Mouse (Mus musculus) embryonic facial prominence, embryonic 13.5 days (tissue): Measurements from ENCODE around the gene Tmem222. TPM values are rescaled to one million over a fixed set of nuclear protein-coding genes. Genes with fewer than 3 reads are reported as not detected.
A peak's percentile ranks its signal among the peaks of the same experiment; 100 is the strongest.

Experiments used
- ATAC-seq: fragments of 200-750 bp; cut with Nextera tagmentation; 2 replicates; pipeline ENCODE4 v1.8.0; 2017; ENCODE audit warnings: low read depth; ENCODE audit not compliant: insufficient number of reproducible peaks, insufficient read depth, low FRiP score, low TSS enrichment
- H3K27ac ChIP-seq: fragments of 300-500 bp; sonication (generic); 2 replicates; pipeline ENCODE4 v1.5.1; 2015; ENCODE audit warnings: moderate library complexity, mild to moderate bottlenecking, inconsistent platforms
- H3K27me3 ChIP-seq: fragments of 300-500 bp; sonication (generic); 2 replicates; pipeline ENCODE4 v1.6.1; 2015; ENCODE audit warnings: mild to moderate bottlenecking, inconsistent platforms
- H3K36me3 ChIP-seq: fragments of 300-500 bp; sonication (generic); 2 replicates; pipeline ENCODE4 v1.6.1; 2015; ENCODE audit warnings: mild to moderate bottlenecking, inconsistent platforms
- H3K4me1 ChIP-seq: fragments of 300-500 bp; sonication (generic); 2 replicates; pipeline ENCODE4 v1.6.1; 2015; ENCODE audit warnings: inconsistent platforms
- H3K4me2 ChIP-seq: fragments of 300-500 bp; sonication (generic); 2 replicates; pipeline ENCODE4 v1.6.1; 2015; ENCODE audit warnings: moderate library complexity, mild to moderate bottlenecking, inconsistent platforms
- H3K4me3 ChIP-seq: fragments of 300-500 bp; sonication (generic); 2 replicates; pipeline ENCODE4 v1.5.1; 2015; ENCODE audit warnings: mild to moderate bottlenecking, inconsistent platforms
- H3K9ac ChIP-seq: fragments of 300-500 bp; sonication (generic); 2 replicates; pipeline ENCODE4 v1.6.1; 2015; ENCODE audit warnings: mild to moderate bottlenecking, inconsistent platforms
- H3K9me3 ChIP-seq: fragments of 300-500 bp; sonication (generic); 2 replicates; pipeline ENCODE4 v1.6.1; 2016; ENCODE audit warnings: inconsistent platforms
- WGBS: fragments of 180-500 bp; shearing (Covaris S2); methylation state at CpG from one replicate; pipeline ENCODE4 v1.1.7; 2015; ENCODE audit warnings: mixed read lengths; 5-methylcytosine and 5-hydroxymethylcytosine counted together
- polyA plus RNA-seq: library from polyadenylated mRNA; unstranded; fragments of >200 nt; fragmentation: Nextera tagmentation; extraction: Ambion mirVana; gene quantifications from 2 replicates; pipeline ENCODE4 v1.2.1, GENCODE M21; 2015

Gene Tmem222
- polyA plus RNA-seq, 1 experiment from 2014 or later = 89.9 TPM

- H3K4me2 ChIP-seq = no peak overlapping the region
- peaks cover 14% of the 10 kb centered on the region for H3K4me1 ChIP-seq
- ATAC-seq = no peak
- H3K27me3 ChIP-seq = peaks cover 94% of the 10 kb centered on the region
- H3K9me3 ChIP-seq = no peaks in the 10 kb centered on the region
- no peak overlapping the region for H3K4me3 ChIP-seq
- H3K9ac ChIP-seq = no peak overlapping the region
- WGBS = 72% methylated on average over 13 of the region's 13 CpGs
- H3K36me3 ChIP-seq = no peaks in the 10 kb centered on the region
- H3K27ac ChIP-seq = no peak overlapping the region
Observed at GRCm38 (mm10) chr4:133247806-133248449, 29.7 kb downstream of the Tmem222 start.

DNA sequence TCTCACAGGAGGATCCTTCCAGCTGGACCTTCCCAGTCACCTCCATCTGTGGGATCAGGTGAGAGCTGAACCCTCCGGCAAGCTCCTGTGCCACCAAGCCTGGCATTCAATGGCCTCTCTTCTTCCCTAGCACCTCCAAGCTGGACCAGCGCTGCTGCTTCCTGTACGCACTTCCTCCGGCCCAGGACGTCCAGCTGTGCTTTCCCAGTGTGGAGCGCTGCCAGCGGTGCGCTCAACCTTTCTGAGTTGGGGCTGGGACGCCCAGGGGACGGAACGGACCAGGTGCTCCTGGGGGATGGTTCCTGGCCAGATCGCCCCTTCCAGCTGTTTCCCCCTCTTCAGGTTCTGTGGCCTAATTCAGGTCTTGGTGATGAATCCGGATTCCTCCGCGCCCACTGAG lies 30.5 kb downstream of the Tmem222 start:
- H3K4me2 ChIP-seq = no peak overlapping the region
- no peaks in the 10 kb centered on the region for H3K36me3 ChIP-seq
- H3K27me3 ChIP-seq = peaks cover 94% of the 10 kb centered on the region
- peaks cover 14% of the 10 kb centered on the region for H3K4me1 ChIP-seq
- no peak overlapping the region for H3K27ac ChIP-seq
- no peak overlapping the region for H3K4me3 ChIP-seq
- 30% methylated on average over 15 of the region's 15 CpGs for WGBS
- 0 out of 2 replicates have a peak overlapping the region, but pooled peaks have one; percentile 12 for H3K9ac ChIP-seq
- no peaks in the 10 kb centered on the region for H3K9me3 ChIP-seq
- ATAC-seq = no peak

DNA sequence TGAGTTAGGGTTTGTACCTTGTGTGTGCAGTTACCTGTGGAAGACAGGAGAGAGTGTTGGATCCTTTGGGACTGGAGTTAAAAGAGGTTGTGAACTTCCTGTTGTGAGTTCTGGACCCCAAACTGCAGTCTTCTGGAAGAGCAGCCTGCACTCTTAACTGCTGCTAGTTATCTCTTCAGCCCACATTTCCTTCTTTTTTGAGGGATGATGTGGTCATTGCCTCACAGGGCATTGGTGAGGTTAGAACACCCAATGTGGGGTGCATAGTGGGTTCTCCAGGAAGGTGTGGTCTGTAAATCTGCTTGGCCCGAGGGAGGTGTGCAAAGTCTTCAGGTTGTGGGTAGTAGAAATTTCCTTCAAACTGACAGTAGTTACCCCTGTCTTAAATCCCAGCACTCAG lies 33.3 kb downstream of the Tmem222 start:
- WGBS = 80% methylated on average over 1 of the region's 1 CpGs
- Histone ChIP-seq H3K9me3 (no peaks in the 10 kb centered on the region), H3K27me3 (peaks cover 84% of the 10 kb centered on the region), H3K9ac (no peak overlapping the region), H3K36me3 (no peaks in the 10 kb centered on the region), H3K4me2 (no peak overlapping the region), H3K4me1 (peaks cover 10% of the 10 kb centered on the region), H3K27ac (no peak overlapping the region), H3K4me3 (no peak overlapping the region)
- ATAC-seq = no peak

- H3K27me3 ChIP-seq = peaks cover 85% of the 10 kb centered on the region
- no peak overlapping the region for H3K9ac ChIP-seq
- H3K4me3 ChIP-seq = no peak overlapping the region
- peaks cover 10% of the 10 kb centered on the region for H3K4me1 ChIP-seq
- H3K27ac ChIP-seq = no peak overlapping the region
- ATAC-seq = no peak
- H3K4me2 ChIP-seq = no peak overlapping the region
- 38% methylated on average over 13 of the region's 13 CpGs for WGBS
- no peaks in the 10 kb centered on the region for H3K9me3 ChIP-seq
- no peaks in the 10 kb centered on the region for H3K36me3 ChIP-seq
Observed at GRCm38 (mm10) chr4:133243538-133243937, 34.1 kb downstream of the Tmem222 start.

DNA sequence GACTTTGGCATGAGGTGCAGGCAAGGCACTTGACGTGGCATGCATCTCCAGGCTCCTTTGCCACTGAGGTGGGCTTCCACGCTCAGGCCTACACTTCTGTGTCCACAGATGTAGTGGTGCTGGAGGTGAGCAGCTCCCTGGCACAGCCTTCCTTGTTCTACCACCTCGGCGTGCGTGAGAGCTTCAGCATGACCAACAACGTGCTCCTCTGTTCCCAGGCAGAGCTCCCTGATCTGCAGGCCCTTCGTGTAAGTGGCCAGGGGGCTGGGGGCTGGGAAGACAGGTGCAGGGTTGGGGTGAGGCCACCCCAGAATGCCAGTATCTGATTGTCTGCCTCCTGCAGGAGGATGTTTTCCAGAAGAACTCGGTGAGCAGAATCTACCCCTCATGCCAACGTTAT lies 34.9 kb downstream of the Tmem222 start:
- no peak overlapping the region for H3K4me2 ChIP-seq
- peaks cover 10% of the 10 kb centered on the region for H3K4me1 ChIP-seq
- H3K9ac ChIP-seq = no peak overlapping the region
- no peak for ATAC-seq
- no peaks in the 10 kb centered on the region for H3K9me3 ChIP-seq
- no peak overlapping the region for H3K27ac ChIP-seq
- H3K36me3 ChIP-seq = no peaks in the 10 kb centered on the region
- WGBS = 56% methylated on average over 9 of the region's 9 CpGs
- peaks cover 77% of the 10 kb centered on the region for H3K27me3 ChIP-seq
- no peak overlapping the region for H3K4me3 ChIP-seq

DNA sequence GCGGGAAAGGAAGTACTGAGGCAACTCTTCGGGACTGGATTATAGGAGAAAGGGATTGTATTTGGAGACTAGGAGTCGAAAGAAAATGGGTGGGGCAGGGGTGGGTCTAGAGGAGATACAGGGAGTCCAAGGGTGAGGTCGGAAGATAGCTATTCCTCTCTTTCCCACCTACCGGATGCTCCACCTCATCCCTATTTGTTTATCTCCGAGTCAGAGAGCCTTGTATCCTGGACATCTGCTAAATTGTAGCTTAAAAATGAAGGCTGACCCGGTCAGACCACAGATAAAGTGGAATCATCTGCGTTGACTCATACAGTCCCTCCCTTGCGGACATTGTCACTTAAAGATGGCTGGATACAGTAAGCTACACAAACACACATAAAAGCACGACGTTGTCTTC lies 35.7 kb downstream of the Tmem222 start:
- H3K27ac ChIP-seq = no peak overlapping the region
- H3K9ac ChIP-seq = 0 out of 2 replicates have a peak overlapping the region, but pooled peaks have one; percentile 16
- ATAC-seq = no peak
- H3K4me3 ChIP-seq = peak overlapping the region; percentile 67
- H3K4me1 ChIP-seq = peaks cover 10% of the 10 kb centered on the region
- peak overlapping the region; percentile 95 for H3K4me2 ChIP-seq
- H3K27me3 ChIP-seq = peaks cover 69% of the 10 kb centered on the region
- 32% methylated on average over 11 of the region's 11 CpGs for WGBS
- H3K36me3 ChIP-seq = no peaks in the 10 kb centered on the region
- H3K9me3 ChIP-seq = no peaks in the 10 kb centered on the region

DNA sequence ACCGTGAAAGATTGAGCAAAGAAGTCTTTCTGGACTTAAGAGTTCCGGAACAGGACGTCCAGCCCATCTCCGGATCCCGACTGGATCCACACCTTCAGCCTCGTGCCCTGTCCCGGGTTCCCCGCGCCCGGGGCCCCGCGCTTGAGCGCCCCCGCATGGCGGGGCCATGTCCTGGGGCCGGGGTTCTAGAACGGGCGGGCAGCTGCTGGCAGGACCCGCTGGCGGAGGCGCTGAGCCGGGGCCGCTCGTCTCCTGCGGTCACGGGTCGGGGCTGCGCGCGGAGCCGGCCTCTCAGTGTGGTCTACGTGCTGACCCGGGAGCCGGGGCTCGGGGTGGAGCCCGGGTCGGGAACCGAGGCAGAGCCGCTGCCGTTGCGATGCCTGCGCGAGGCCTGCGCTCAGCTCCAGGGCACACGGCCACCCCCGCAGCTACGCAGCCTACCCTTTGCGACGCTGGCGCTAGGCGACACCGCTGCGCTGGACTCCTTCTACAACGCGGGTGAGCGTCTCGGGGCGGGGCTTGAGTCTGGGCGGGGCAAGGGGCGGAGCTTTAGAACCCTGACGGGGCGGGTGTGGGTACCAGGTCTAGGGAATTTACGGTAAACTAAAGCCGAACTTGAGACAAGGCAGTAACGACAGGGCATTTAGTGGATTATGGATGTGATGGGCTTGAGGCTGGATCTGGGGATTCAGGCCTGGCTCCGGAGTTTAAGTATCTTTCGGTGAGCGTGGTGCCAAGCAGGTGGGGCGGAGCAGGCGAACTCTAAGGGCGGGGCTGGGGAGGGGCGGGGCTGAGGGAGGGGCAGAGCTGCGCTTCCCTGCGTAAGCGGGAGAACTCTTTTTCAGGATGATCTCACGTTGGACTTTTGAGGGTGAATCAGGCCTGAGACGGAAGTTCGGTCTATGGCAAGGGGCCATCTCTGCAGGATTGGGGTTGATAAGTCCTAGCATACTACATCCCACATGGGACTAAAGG lies 36.4 kb downstream of the Tmem222 start:
- H3K9me3 ChIP-seq = no peaks in the 10 kb centered on the region
- H3K4me1 ChIP-seq = peaks cover 10% of the 10 kb centered on the region
- peak overlapping the region; percentile 67 for H3K4me3 ChIP-seq
- H3K9ac ChIP-seq = peak overlapping the region; percentile 79
- peak; percentile 91 for ATAC-seq
- peak overlapping the region; percentile 48; the same call in 1 of the 2 replicates for H3K27ac ChIP-seq
- peaks cover 62% of the 10 kb centered on the region for H3K27me3 ChIP-seq
- no peaks in the 10 kb centered on the region for H3K36me3 ChIP-seq
- H3K4me2 ChIP-seq = peak overlapping the region; percentile 95
- WGBS = under 1% methylated on average over 78 of the region's 78 CpGs

- peaks cover 55% of the 10 kb centered on the region for H3K27me3 ChIP-seq
- ATAC-seq = no peak
- H3K4me2 ChIP-seq = peak within 1 kb of the TSS; percentile 95
- WGBS = 4% methylated on average over 16 of the region's 16 CpGs
- peak within 1 kb of the TSS; percentile 48; the same call in 1 of the 2 replicates for H3K27ac ChIP-seq
- peak within 1 kb of the TSS; percentile 67 for H3K4me3 ChIP-seq
- no peaks in the 10 kb centered on the region for H3K9me3 ChIP-seq
- H3K36me3 ChIP-seq = no peaks in the 10 kb centered on the region
- H3K9ac ChIP-seq = peak within 1 kb of the TSS; percentile 79
- peaks cover 10% of the 10 kb centered on the region for H3K4me1 ChIP-seq
Observed at GRCm38 (mm10) chr4:133240490-133240921, 37.1 kb downstream of the Tmem222 start, which contains the start of gene Map3k6. Gene Map3k6, plus strand, starts transcription at chr4:133240818.

DNA sequence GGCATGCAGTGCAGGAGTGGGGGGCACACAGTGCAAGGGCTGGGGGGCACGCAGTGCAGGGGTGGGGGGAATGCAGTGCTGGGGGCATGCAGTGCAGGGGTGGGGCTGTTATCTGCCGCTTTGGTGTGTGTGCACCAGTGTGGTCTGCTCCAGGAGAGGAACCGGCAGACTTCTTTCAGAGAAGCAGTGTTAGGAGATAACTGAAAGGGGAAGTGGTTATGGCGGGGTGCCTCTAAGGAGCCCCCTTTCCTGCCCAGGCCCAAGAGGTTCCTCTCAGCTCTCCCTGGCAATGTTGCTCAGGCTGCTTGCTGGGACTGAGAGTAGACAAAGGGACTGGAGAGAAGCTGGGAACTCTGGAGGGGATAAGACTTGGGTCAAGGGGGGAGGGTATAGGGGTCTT lies 39.7 kb downstream of the Tmem222 start:
- Histone ChIP-seq H3K4me2 (no peak overlapping the region), H3K27ac (no peak overlapping the region), H3K9me3 (no peaks in the 10 kb centered on the region), H3K4me1 (peaks cover 10% of the 10 kb centered on the region), H3K4me3 (no peak overlapping the region), H3K36me3 (no peaks in the 10 kb centered on the region), H3K27me3 (peaks cover 31% of the 10 kb centered on the region), H3K9ac (no peak overlapping the region)
- WGBS = 78% methylated on average over 4 of the region's 4 CpGs
- ATAC-seq = no peak

DNA sequence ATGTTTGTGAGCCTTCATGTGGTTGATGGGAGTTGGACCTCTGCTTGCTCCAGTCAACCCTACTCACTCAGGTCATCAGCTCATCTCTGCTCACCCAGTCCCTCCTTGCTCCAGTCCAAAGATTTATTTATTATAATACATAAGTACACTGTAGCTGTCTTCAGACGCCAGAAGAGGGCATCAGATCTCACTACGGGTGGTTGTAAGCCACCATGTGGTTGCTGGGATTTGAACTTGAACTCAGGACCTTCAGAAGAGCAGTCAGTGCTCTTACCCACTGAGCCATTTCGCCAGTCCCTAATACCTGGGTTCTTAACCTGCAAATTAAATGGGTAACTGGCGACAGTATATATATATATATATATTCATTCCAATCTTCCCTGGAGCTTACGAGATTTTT lies 42.2 kb downstream of the Tmem222 start:
- Histone ChIP-seq H3K4me1 (peaks cover 2% of the 10 kb centered on the region), H3K9ac (no peak overlapping the region), H3K27ac (no peak overlapping the region), H3K4me2 (no peak overlapping the region), H3K9me3 (no peaks in the 10 kb centered on the region), H3K36me3 (no peaks in the 10 kb centered on the region), H3K27me3 (peaks cover 16% of the 10 kb centered on the region), H3K4me3 (no peak overlapping the region)
- ATAC-seq = no peak
- 80% methylated on average over 5 of the region's 5 CpGs for WGBS

GRCm38 (mm10) chr4:133234771-133235170 lies 42.8 kb downstream of the Tmem222 start:
- Histone ChIP-seq H3K9me3 (no peaks in the 10 kb centered on the region), H3K4me2 (no peak overlapping the region), H3K36me3 (no peaks in the 10 kb centered on the region), H3K9ac (no peak overlapping the region), H3K4me1 (peaks cover 3% of the 10 kb centered on the region; the same call in 1 of the 2 replicates), H3K27me3 (peaks cover 10% of the 10 kb centered on the region; the same call in 1 of the 2 replicates), H3K4me3 (no peak overlapping the region), H3K27ac (no peak overlapping the region)
- 54% methylated on average over 5 of the region's 5 CpGs for WGBS
- no peak for ATAC-seq
